Mouse (Mus musculus): ENCODE data around the gene E2f8. TPM values are rescaled to one million over a fixed set of nuclear protein-coding genes. Genes with fewer than 3 reads are reported as not detected.
A peak's percentile ranks its signal among the peaks of the same experiment; 100 is the strongest.

The E2f8 gene
- 8.9 and 9.7 TPM in 2 replicates for total RNA-seq (2012; rRNA removed)
- polyA plus RNA-seq (2012; ENCODE audit: insufficient read depth in 1 of 2, insufficient read length in 2 of 2, low read depth in 1 of 2, low replicate concordance in 2 of 2, missing spikeins in 1 of 2) = 10 to 100 TPM; 39.3 to 49.4 TPM

DNA sequence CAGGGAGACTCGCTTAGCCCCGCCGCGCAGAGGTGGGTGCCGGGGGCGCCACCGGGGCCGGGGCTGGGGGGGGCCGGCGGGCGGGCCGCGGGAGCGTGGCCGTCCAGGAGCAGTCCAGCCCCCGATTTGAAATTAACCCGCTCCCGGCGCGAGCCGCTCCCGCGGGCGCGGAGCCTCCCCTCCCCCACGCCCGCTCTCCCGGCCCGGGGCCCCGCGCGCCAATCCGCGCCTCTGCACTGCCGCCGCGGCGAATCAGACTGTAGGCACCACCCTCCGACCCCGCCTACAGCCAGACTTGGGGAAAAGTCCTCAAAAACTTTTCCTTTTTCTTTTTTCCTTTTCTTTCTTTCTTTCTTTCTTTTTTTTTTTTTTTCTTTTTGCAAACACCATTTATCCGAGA lies at the start of gene E2f8:
E2f8 (minus strand) TSS at position 111 of the 400 bp plus-strand sequence.
- H3K9ac ChIP-seq (ENCODE audit: control insufficient read depth, low read depth, low read length, poor library complexity, severe bottlenecking) = peak within 1 kb of the TSS; percentile 99
- DNase-seq (ENCODE audit: low read depth, low spot score) = peak; percentile 85
- peaks cover 0 to 12% of the 10 kb centered on the region in 2 experiments; a peak in 2 of 4 replicates for H3K4me1 ChIP-seq (ENCODE audit: control insufficient read depth in 1 of 2, insufficient read depth in 2 of 2, low read length in 2 of 2)
- no peak; the same call in 1 of the 2 replicates for TF ChIP-seq TBP (IDR thresholded peaks at IDR 0.05; ENCODE audit: low read depth, low read length)
- TF ChIP-seq NELFE (IDR thresholded peaks at IDR 0.05; ENCODE audit: low read depth, low read length) = peak; percentile 51
- TF ChIP-seq MEF2A (IDR thresholded peaks at IDR 0.05; ENCODE audit: extremely low read depth, insufficient replicate concordance, low read depth, low read length, poor library complexity, severe bottlenecking) = no peak
- peak in 1 of 2 experiments; percentile 43; a peak in 2 of 4 replicates for TF ChIP-seq POLR2A (IDR thresholded peaks at IDR 0.05; ENCODE audit: control insufficient read depth in 1 of 2, insufficient read depth in 1 of 2, low read depth in 1 of 2, low read length in 2 of 2, poor library complexity in 1 of 2)
- TF ChIP-seq GATA1 (IDR thresholded peaks at IDR 0.05; ENCODE audit: low read depth, low read length) = no peak
- TF ChIP-seq GABPA (IDR thresholded peaks at IDR 0.05; ENCODE audit: low read depth, low read length) = no peak
- TF ChIP-seq UBTF (IDR thresholded peaks at IDR 0.05; ENCODE audit: borderline replicate concordance, insufficient read depth, low read depth, low read length) = 0 out of 2 replicates have a peak, but pooled peaks have one; percentile 20
- TF ChIP-seq USF2 (IDR thresholded peaks at IDR 0.05; ENCODE audit: borderline replicate concordance in 1 of 2, insufficient read depth in 1 of 2, low read depth in 1 of 2, low read length in 2 of 2) = no peak
- no peak for TF ChIP-seq SMC3 (IDR thresholded peaks at IDR 0.05; ENCODE audit: low read depth, low read length)
- TF ChIP-seq EP300 (IDR thresholded peaks at IDR 0.05; ENCODE audit: low read depth in 1 of 2, low read length in 2 of 2) = no peak
- no peak for TF ChIP-seq CTCF (IDR thresholded peaks at IDR 0.05 in 2 of 3, conservative IDR thresholded peaks at IDR 0.05 in 1 of 3; ENCODE audit: control insufficient read depth in 1 of 3, insufficient read depth in 1 of 3, low read depth in 2 of 3, low read length in 3 of 3, poor library complexity in 1 of 3, severe bottlenecking in 1 of 3)
- H3K27ac ChIP-seq (ENCODE audit: control insufficient read depth, low read depth, low read length) = peak within 1 kb of the TSS; percentile 94
- H3K9me3 ChIP-seq (replicated peaks; ENCODE audit: insufficient read depth, low read length) = no peaks in the 10 kb centered on the region
- H3K79me2 ChIP-seq (ENCODE audit: control insufficient read depth, insufficient read depth, low read length, poor library complexity) = peaks cover 17% of the 10 kb centered on the region
- H3K36me3 ChIP-seq (ENCODE audit: control insufficient read depth in 1 of 2, insufficient read depth in 2 of 2, low read length in 2 of 2) = peaks cover 0 to 13% of the 10 kb centered on the region in 2 experiments; a peak in 2 of 4 replicates
- peak within 1 kb of the TSS; percentile 70 to 91 for H3K4me3 ChIP-seq (ENCODE audit: control insufficient read depth in 1 of 2, insufficient read depth in 1 of 2, low read depth in 2 of 2, low read length in 2 of 2)
- H3K27me3 ChIP-seq (ENCODE audit: control insufficient read depth in 1 of 2, insufficient read depth in 2 of 2, low read length in 2 of 2) = no peaks in the 10 kb centered on the region

DNA sequence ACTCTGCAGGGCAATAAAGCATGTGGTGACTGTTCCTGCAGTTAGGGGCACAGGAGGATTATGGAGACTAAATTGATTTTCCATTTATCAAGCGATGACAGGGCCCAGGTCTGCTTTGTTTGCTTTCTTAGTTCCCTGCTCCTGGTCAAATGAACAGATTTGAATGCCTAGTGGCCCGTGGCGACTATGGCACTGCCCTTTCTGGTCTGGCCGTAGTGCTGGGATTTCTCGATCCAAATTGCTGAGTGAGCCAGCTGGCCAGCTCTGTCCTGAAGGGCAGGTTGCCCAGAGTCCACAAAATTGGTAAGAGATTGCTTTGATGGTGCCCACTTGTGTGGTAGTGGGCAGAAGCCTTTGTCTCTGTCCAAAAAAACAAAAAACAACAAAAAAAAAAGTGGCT lies 49.0 kb upstream of the E2f8 start:
- Histone ChIP-seq H3K79me2 (ENCODE audit: control insufficient read depth, insufficient read depth, low read length, poor library complexity) (no peaks in the 10 kb centered on the region), H3K36me3 (ENCODE audit: control insufficient read depth in 1 of 2, insufficient read depth in 2 of 2, low read length in 2 of 2) (no peaks in the 10 kb centered on the region), H3K27me3 (ENCODE audit: control insufficient read depth in 1 of 2, insufficient read depth in 2 of 2, low read length in 2 of 2) (no peaks in the 10 kb centered on the region; a peak in 2 of 4 replicates), H3K9ac (ENCODE audit: control insufficient read depth, low read depth, low read length, poor library complexity, severe bottlenecking) (no peak overlapping the region), H3K27ac (ENCODE audit: control insufficient read depth, low read depth, low read length) (no peak overlapping the region), H3K4me3 (ENCODE audit: control insufficient read depth in 1 of 2, insufficient read depth in 1 of 2, low read depth in 2 of 2, low read length in 2 of 2) (no peak overlapping the region), H3K4me1 (ENCODE audit: control insufficient read depth in 1 of 2, insufficient read depth in 2 of 2, low read length in 2 of 2) (no peaks in the 10 kb centered on the region), H3K9me3 (replicated peaks; ENCODE audit: insufficient read depth, low read length) (no peaks in the 10 kb centered on the region)
- TF ChIP-seq POLR2AphosphoS5 (IDR thresholded peaks at IDR 0.05; ENCODE audit: borderline replicate concordance, low read depth, low read length) = no peak
- TF ChIP-seq TAL1 (IDR thresholded peaks at IDR 0.05; ENCODE audit: low read length) = no peak
- TF ChIP-seq ZKSCAN1 (IDR thresholded peaks at IDR 0.05; ENCODE audit: low read depth, low read length) = no peak
- no peak for TF ChIP-seq POLR2AphosphoS2 (IDR thresholded peaks at IDR 0.05; ENCODE audit: low read length)
- TF ChIP-seq RCOR1 (IDR thresholded peaks at IDR 0.05; ENCODE audit: low read depth, low read length) = no peak
- no peak for TF ChIP-seq USF2 (IDR thresholded peaks at IDR 0.05; ENCODE audit: borderline replicate concordance in 1 of 2, insufficient read depth in 1 of 2, low read depth in 1 of 2, low read length in 2 of 2)
- TF ChIP-seq GABPA (IDR thresholded peaks at IDR 0.05; ENCODE audit: low read depth, low read length) = no peak
- TF ChIP-seq GATA1 (IDR thresholded peaks at IDR 0.05; ENCODE audit: low read depth, low read length) = no peak
- no peak for TF ChIP-seq USF1 (IDR thresholded peaks at IDR 0.05; ENCODE audit: low read depth, low read length)
- no peak for DNase-seq (ENCODE audit: low read depth, low spot score)

Data from MEL (cell line).